Mouse (Mus musculus): ENCODE measurements around the gene Olfr133.

GRCm38 (mm10) chr17:38171088-38171487 is 26.0 kb downstream of the Olfr133 start, which contains the start of gene Olfr134:
- no peak for TF ChIP-seq POLR2A (IDR thresholded peaks at IDR 0.05; ENCODE audit: insufficient read length, low read depth)
- TF ChIP-seq MAX (IDR thresholded peaks at IDR 0.05; ENCODE audit: low read depth): no peak
- no peak for TF ChIP-seq TCF12 (IDR thresholded peaks at IDR 0.05; ENCODE audit: insufficient read depth, poor library complexity, severe bottlenecking)
- TF ChIP-seq TCF3 (IDR thresholded peaks at IDR 0.05; ENCODE audit: insufficient read length, low read depth): no peak
- TF ChIP-seq POLR2AphosphoS2 (IDR thresholded peaks at IDR 0.05; ENCODE audit: insufficient read length, low read depth): no peak
- TF ChIP-seq USF1 (IDR thresholded peaks at IDR 0.05; ENCODE audit: low read depth): no peak
- no peak for TF ChIP-seq MYOD1 (IDR thresholded peaks at IDR 0.05; ENCODE audit: control insufficient read depth in 1 of 3, insufficient read length in 2 of 3, low read depth in 2 of 3)
- no peak for TF ChIP-seq MYOG (IDR thresholded peaks at IDR 0.05; ENCODE audit: control insufficient read depth in 1 of 3, insufficient read depth in 1 of 3, insufficient read length in 2 of 3, low read depth in 2 of 3)
- no peak for TF ChIP-seq E2F4 (IDR thresholded peaks at IDR 0.05; ENCODE audit: insufficient read depth)
